Mouse (Mus musculus) liver, postnatal 0 days (tissue): ENCODE results near the gene Ethe1. TPM values are rescaled to one million over a fixed set of nuclear protein-coding genes. Genes with fewer than 3 reads are reported as not detected.

Experiments
- ATAC-seq: fragments of 200-750 bp; cut with Nextera tagmentation; 2 replicates; pipeline ENCODE4 v1.8.0; 2017; ENCODE audit warnings: mild to moderate bottlenecking, moderate library complexity
- DNase-seq: peaks from one replicate; pipeline ENCODE4 v3.0.0-alpha.2; 2016
- H3K27ac ChIP-seq: fragments of 300-500 bp; sonication (generic); 2 replicates; pipeline ENCODE4 v1.5.1; 2014; ENCODE audit warnings: antibody characterized with exemption, moderate library complexity, mild to moderate bottlenecking, low read depth
- H3K27me3 ChIP-seq: fragments of 300-500 bp; sonication (generic); 2 replicates; pipeline ENCODE4 v1.6.1; 2014; ENCODE audit warnings: low read length, control low read depth, mixed read lengths; ENCODE audit not compliant: insufficient read depth
- H3K36me3 ChIP-seq: fragments of 300-500 bp; sonication (generic); replicated peaks from 2 replicates; pipeline ENCODE4 v1.6.1; 2014; ENCODE audit warnings: mild to moderate bottlenecking, control low read depth, low read length, moderate library complexity, mixed read lengths; ENCODE audit not compliant: insufficient read depth
- H3K4me1 ChIP-seq: fragments of 300-500 bp; sonication (generic); 2 replicates; pipeline ENCODE4 v1.6.1; 2014; ENCODE audit warnings: antibody characterized with exemption, mild to moderate bottlenecking, control low read depth; ENCODE audit not compliant: insufficient read depth
- H3K4me2 ChIP-seq: fragments of 300-500 bp; sonication (generic); 2 replicates; pipeline ENCODE4 v1.6.1; 2014; ENCODE audit warnings: low read depth, mild to moderate bottlenecking, low read length, moderate library complexity, mixed read lengths
- H3K4me3 ChIP-seq: fragments of 300-500 bp; sonication (generic); 2 replicates; pipeline ENCODE4 v1.5.1; 2014; ENCODE audit warnings: low read depth, low read length
- H3K9ac ChIP-seq: fragments of 300-500 bp; sonication (generic); replicated peaks from 2 replicates; pipeline ENCODE4 v1.6.1; 2014; ENCODE audit warnings: mild to moderate bottlenecking, moderate library complexity
- H3K9me3 ChIP-seq: fragments of 300-500 bp; sonication (generic); 2 replicates; pipeline ENCODE4 v1.6.1; 2016; ENCODE audit warnings: mild to moderate bottlenecking, control low read depth, low read length, mixed read lengths
- CTCF ChIP-seq: sonication (generic); IDR thresholded peaks from 2 replicates; pipeline ENCODE4 v1.5.1; 2016; ENCODE audit warnings: antibody characterized with exemption, low read depth
- EP300 ChIP-seq: IDR thresholded peaks from 2 replicates; pipeline ENCODE4 v1.6.1; 2016; ENCODE audit warnings: antibody characterized with exemption, low read depth, mild to moderate bottlenecking
- WGBS: fragments of 180-500 bp; shearing (Covaris S2); extraction: QIAGEN DNeasy Blood & Tissue Kit; methylation state at CpG from one replicate; pipeline ENCODE4 v1.1.7; 2014; ENCODE audit not compliant: insufficient replicate concordance; 5-methylcytosine and 5-hydroxymethylcytosine counted together
- polyA plus RNA-seq: library from polyadenylated mRNA; unstranded; fragments of >200 nt; fragmentation: Nextera tagmentation; extraction: Ambion mirVana; gene quantifications from 2 replicates; pipeline ENCODE4 v1.2.1, GENCODE M21; 2015

The Ethe1 gene
- polyA plus RNA-seq, 1 experiment from 2014 or later, result 39.7 TPM

- DNase-seq (peak; percentile 49), ATAC-seq (no peak)
- 0 out of 2 replicates have a peak overlapping the region, but pooled peaks have one; percentile 29 for H3K27ac ChIP-seq
- no peaks in the 10 kb centered on the region for H3K9me3 ChIP-seq
- H3K4me2 ChIP-seq, result no peak overlapping the region
- H3K4me3 ChIP-seq, result no peak overlapping the region
- 70% methylated on average over 7 of the region's 7 CpGs for WGBS
- no peak for TF ChIP-seq EP300
- no peak for TF ChIP-seq CTCF
- peaks cover 7% of the 10 kb centered on the region; the same call in 1 of the 2 replicates for H3K36me3 ChIP-seq
- peaks cover 15% of the 10 kb centered on the region for H3K4me1 ChIP-seq
- no peaks in the 10 kb centered on the region for H3K27me3 ChIP-seq
- H3K9ac ChIP-seq, result no peak overlapping the region
These were observed 18.7 kb downstream of the Ethe1 start for GRCm38 (mm10) chr7:24606046-24606445.

GRCm38 (mm10) chr7:24608017-24608416 lies 20.7 kb downstream of the Ethe1 start:
- DNase-seq, result peak; percentile 75
- peak overlapping the region; percentile 18; the same call in 1 of the 2 replicates for H3K4me3 ChIP-seq

GRCm38 (mm10) chr7:24608561-24608960 lies 21.2 kb downstream of the Ethe1 start:
- no peak for DNase-seq
- Histone ChIP-seq H3K4me3 (peak overlapping the region; percentile 18; the same call in 1 of the 2 replicates), H3K36me3 (peaks cover 7% of the 10 kb centered on the region; the same call in 1 of the 2 replicates), H3K27me3 (peaks cover 6% of the 10 kb centered on the region; the same call in 1 of the 2 replicates), H3K4me1 (peaks cover 26% of the 10 kb centered on the region), H3K27ac (peak overlapping the region; percentile 59; the same call in 1 of the 2 replicates), H3K9ac (peak overlapping the region; percentile 48; the same call in 1 of the 2 replicates), H3K4me2 (peak overlapping the region; percentile 59), H3K9me3 (no peaks in the 10 kb centered on the region)
- WGBS, result 44% methylated on average over 8 of the region's 8 CpGs
- TF ChIP-seq EP300 (no peak), CTCF (no peak)
- ATAC-seq, result no peak

More at GRCm38 (mm10) chr7:24608017-24608416, 20.7 kb downstream of the Ethe1 start:
- Histone ChIP-seq H3K27ac (peak overlapping the region; percentile 59; the same call in 1 of the 2 replicates), H3K9me3 (no peaks in the 10 kb centered on the region), H3K9ac (0 out of 2 replicates have a peak overlapping the region, but pooled peaks have one; percentile 48), H3K27me3 (peaks cover 6% of the 10 kb centered on the region; the same call in 1 of the 2 replicates), H3K36me3 (peaks cover 7% of the 10 kb centered on the region; the same call in 1 of the 2 replicates), H3K4me2 (peak overlapping the region; percentile 59), H3K4me1 (peaks cover 26% of the 10 kb centered on the region)
- WGBS, result 36% methylated on average over 6 of the region's 6 CpGs
- TF ChIP-seq EP300 (no peak), CTCF (no peak)
- ATAC-seq, result peak; percentile 84

GRCm38 (mm10) chr7:24610144-24610878 lies 23.0 kb downstream of the Ethe1 start, which contains the start of gene Phldb3:
Phldb3 (plus strand) TSS chr7:24610763.
- peak within 1 kb of the TSS; percentile 91 for H3K4me2 ChIP-seq
- peak; percentile 51 for ATAC-seq
- WGBS, result 2% methylated on average over 23 of the region's 27 CpGs
- no peaks in the 10 kb centered on the region for H3K9me3 ChIP-seq
- H3K9ac ChIP-seq, result peak within 1 kb of the TSS; percentile 79
- H3K4me1 ChIP-seq, result peaks cover 26% of the 10 kb centered on the region
- peaks cover 6% of the 10 kb centered on the region; the same call in 1 of the 2 replicates for H3K27me3 ChIP-seq
- peak within 1 kb of the TSS; percentile 89 for H3K27ac ChIP-seq
- TF ChIP-seq CTCF (no peak), EP300 (no peak)
- DNase-seq, result peak; percentile 66
- 0 out of 2 replicates have a peak, but pooled peaks cover 4% of the 10 kb centered on the region for H3K36me3 ChIP-seq
- peak within 1 kb of the TSS; percentile 64 for H3K4me3 ChIP-seq

GRCm38 (mm10) chr7:24610879-24611494 lies 23.6 kb downstream of the Ethe1 start:
- TF ChIP-seq CTCF (no peak), EP300 (no peak)
- peaks cover 6% of the 10 kb centered on the region; the same call in 1 of the 2 replicates for H3K27me3 ChIP-seq
- peak; percentile 75 for ATAC-seq

GRCm38 (mm10) chr7:24611709-24612108 lies 24.4 kb downstream of the Ethe1 start:
- no peaks in the 10 kb centered on the region for H3K9me3 ChIP-seq

More at GRCm38 (mm10) chr7:24610879-24611494, 23.6 kb downstream of the Ethe1 start:
- H3K27ac ChIP-seq, result peak overlapping the region; percentile 89
- H3K4me3 ChIP-seq, result peak overlapping the region; percentile 64
- H3K9ac ChIP-seq, result peak overlapping the region; percentile 79
- H3K4me2 ChIP-seq, result peak overlapping the region; percentile 91
- WGBS, result 2% methylated on average over 36 of the region's 36 CpGs
- H3K9me3 ChIP-seq, result no peaks in the 10 kb centered on the region
- peak; percentile 97 for DNase-seq
- H3K4me1 ChIP-seq, result peaks cover 26% of the 10 kb centered on the region
- 0 out of 2 replicates have a peak, but pooled peaks cover 4% of the 10 kb centered on the region for H3K36me3 ChIP-seq

More at GRCm38 (mm10) chr7:24611709-24612108, 24.4 kb downstream of the Ethe1 start:
- Histone ChIP-seq H3K4me2 (peak overlapping the region; percentile 91), H3K4me3 (peak overlapping the region; percentile 64), H3K36me3 (0 out of 2 replicates have a peak, but pooled peaks cover 7% of the 10 kb centered on the region), H3K4me1 (peaks cover 26% of the 10 kb centered on the region), H3K27me3 (peaks cover 6% of the 10 kb centered on the region; the same call in 1 of the 2 replicates), H3K9ac (peak overlapping the region; percentile 79), H3K27ac (peak overlapping the region; percentile 11; the same call in 1 of the 2 replicates)
- DNase-seq (no peak), ATAC-seq (no peak)
- TF ChIP-seq CTCF, result no peak
- TF ChIP-seq EP300, result no peak
- WGBS, result 9% methylated on average over 7 of the region's 7 CpGs
